ENCODE assay signal across 27 mouse cellular contexts in genomic region chr10:7802519-7803140, GRCm38 (mm10). TPM values are rescaled to one million over a fixed set of nuclear protein-coding genes. Genes with fewer than 3 reads are reported as not detected.
DNase-seq lines count a peak whose midpoint lies in the region; ATAC-seq and TF ChIP-seq lines count a peak whose summit lies in the region.
"Had no signal": no experiment of that assay in that cellular context is flagged by ENCODE, and none has a peak within 500 bp of the region (broad histone marks: within the 10 kb centered on the region; RNA-seq: fewer than 3 reads in every experiment).

No protein-coding gene starts in this region.

- DNase-seq in 416B (ENCODE audit: low read depth) (peak; percentile 81), CH12.LX (ENCODE audit: extremely low read depth) (no peak)
- no peak for DNase-seq in thymus, postnatal 25 days
- no peak for DNase-seq in ovary, postnatal 14 days (ENCODE audit: low spot score)
- no peak for DNase-seq in heart, adult 18-20 months
- DNase-seq in spleen, postnatal 10 days (ENCODE audit: low spot score in 2 of 2), result no peak
- DNase-seq: adrenal gland, adult 8-10 months; adrenal gland, postnatal 14 days; adrenal gland, postnatal 36 days; B cell, adult 2 months; cerebellum, adult 11-12 months; cerebellum, adult 2 months; cerebellum, adult 9-10 months; cerebellum, postnatal 10 days; cerebellum, postnatal 25 days had no signal

- in situ Hi-C loops in CH12.LX (cut with MboI; ENCODE audit: low pct_ligation_motif_present, low pct_unique_long_range_greater_than_20kb, low sequenced_read_pairs), result no loop called here

- peaks cover 49 to 86% of the 10 kb centered on the region in 2 experiments for H3K36me3 ChIP-seq in CH12.LX (replicated peaks in 1 of 2; ENCODE audit: control insufficient read depth in 1 of 2, insufficient read depth in 1 of 2, low read length in 1 of 2)

- no peak overlapping the region for H3K4me2 ChIP-seq in CH12.LX (ENCODE audit: insufficient read depth, low read depth, poor library complexity, severe bottlenecking)
- H3K4me2 ChIP-seq: embryonic facial prominence, embryonic 13.5 days; embryonic facial prominence, embryonic 15.5 days; forebrain, embryonic 12.5 days had no signal

- no peak overlapping the region for H3K4me3 ChIP-seq in CH12.LX (replicated peaks in 1 of 3; ENCODE audit: low read depth in 2 of 3, low read length in 2 of 3, poor library complexity in 1 of 3)
- H3K4me3 ChIP-seq: embryonic facial prominence, embryonic 13.5 days; embryonic facial prominence, embryonic 15.5 days; erythroblast, embryonic 14.5 days; forebrain, embryonic 10.5 days; forebrain, embryonic 12.5 days had no signal

- no peak for TF ChIP-seq RAD21 in CH12.LX (IDR thresholded peaks at IDR 0.05; ENCODE audit: low read depth, low read length)

- dilution Hi-C loops in CH12.LX (cut with MboI; ENCODE audit: extremely low pct_ligation_motif_present, extremely low pct_unique_long_range_greater_than_20kb, low sequenced_read_pairs), result no loop called here

- ATAC-seq in granulocyte monocyte progenitor cell, adult 5-6 weeks (replicated peaks; ENCODE audit: poor library complexity, severe bottlenecking), result peak; percentile 68
- peak; percentile 80 for ATAC-seq in megakaryocyte, adult 5-6 weeks (ENCODE audit: poor library complexity, severe bottlenecking)
- ATAC-seq: activated CD4-positive, CD25-positive, alpha-beta regulatory T cell, adult 4 months; CD4-positive, CD25-positive, alpha-beta regulatory T cell, adult 4 months; forebrain, embryonic 14.5 days; forebrain, embryonic 16.5 days; Patski had no signal

- H3K4me1 ChIP-seq in CH12.LX (ENCODE audit: control insufficient read depth in 1 of 2, insufficient read depth in 2 of 2), result peaks cover 0 to 3% of the 10 kb centered on the region in 2 experiments; a peak in 1 of 4 replicates
- H3K4me1 ChIP-seq: embryonic facial prominence, embryonic 13.5 days; embryonic facial prominence, embryonic 15.5 days; forebrain, embryonic 10.5 days; forebrain, embryonic 12.5 days had no signal

- no peaks in the 10 kb centered on the region for H3K9me3 ChIP-seq in CH12.LX (replicated peaks; ENCODE audit: low read length)
- H3K9me3 ChIP-seq: embryonic facial prominence, embryonic 13.5 days; embryonic facial prominence, embryonic 15.5 days; forebrain, embryonic 10.5 days; forebrain, embryonic 12.5 days had no signal

- no peak for TF ChIP-seq POLR2A in CH12.LX (IDR thresholded peaks at IDR 0.05; ENCODE audit: low read depth, low read length)

- no peak overlapping the region for H3K27ac ChIP-seq in CH12.LX (ENCODE audit: insufficient read depth, low read depth)
- H3K27ac ChIP-seq: embryonic facial prominence, embryonic 13.5 days; embryonic facial prominence, embryonic 15.5 days; forebrain, embryonic 10.5 days; forebrain, embryonic 12.5 days had no signal

- no peak for TF ChIP-seq EP300 in CH12.LX (IDR thresholded peaks at IDR 0.05; ENCODE audit: low read length)

- H3K27me3 ChIP-seq in CH12.LX (replicated peaks), result no peaks in the 10 kb centered on the region
- H3K27me3 ChIP-seq: embryonic facial prominence, embryonic 13.5 days; embryonic facial prominence, embryonic 15.5 days; forebrain, embryonic 12.5 days; Patski had no signal

- no peak overlapping the region for H3K9ac ChIP-seq in CH12.LX (ENCODE audit: insufficient read depth, low read depth)
- H3K9ac ChIP-seq: embryonic facial prominence, embryonic 13.5 days; embryonic facial prominence, embryonic 15.5 days; forebrain, embryonic 12.5 days had no signal

- H3K79me2 ChIP-seq in CH12.LX (replicated peaks; ENCODE audit: control insufficient read depth, extremely low read depth, insufficient read depth, poor library complexity, severe bottlenecking), result peaks cover 2% of the 10 kb centered on the region; the same call in 1 of the 2 replicates

- no peak for TF ChIP-seq CTCF in CH12.LX (conservative IDR thresholded peaks at IDR 0.05 in 1 of 2, IDR thresholded peaks at IDR 0.05 in 1 of 2; ENCODE audit: low read depth in 2 of 2, low read length in 2 of 2)

TF ChIP-seq in CH12.LX, 34 proteins besides CTCF, POLR2A, EP300 and RAD21:
- TF ChIP-seq JUND (conservative IDR thresholded peaks at IDR 0.05; ENCODE audit: low read depth, low read length) (no peak), ZMIZ1 (IDR thresholded peaks at IDR 0.05; ENCODE audit: low read depth, low read length) (no peak), POLR2AphosphoS2 (IDR thresholded peaks at IDR 0.05; ENCODE audit: low read depth, low read length) (no peak), BHLHE40 (IDR thresholded peaks at IDR 0.05; ENCODE audit: low read depth, low read length) (no peak), ZNF384 (IDR thresholded peaks at IDR 0.05; ENCODE audit: low read depth, low read length) (peak; percentile 77), MXI1 (IDR thresholded peaks at IDR 0.05; ENCODE audit: low read depth, low read length) (no peak), ETS1 (conservative IDR thresholded peaks at IDR 0.05; ENCODE audit: low read depth, low read length) (no peak), MEF2A (IDR thresholded peaks at IDR 0.05; ENCODE audit: borderline replicate concordance, low read depth, low read length) (peak; percentile 14; the same call in 1 of the 2 replicates)

RNA-seq across cellular contexts. Expression of gene Ppil4, which starts 9.9 kb away (rescaled TPM):
- total RNA-seq in CH12.LX (2012; rRNA removed) (26.4 and 30.9 TPM in 2 replicates), CH12.LX (2014; rRNA removed) (41.5 and 51.1 TPM in 2 replicates)
- 43.6 and 45.9 TPM in 2 replicates for polyA plus RNA-seq in CH12.LX (2012; ENCODE audit: insufficient read length, low read depth)
- total RNA-seq in granulocyte monocyte progenitor cell, adult 5-6 weeks (2014; fragmentation: Nextera tagmentation), result 32.8 and 38.8 TPM in 2 replicates
- total RNA-seq in granulocyte monocyte progenitor cell, adult 5-6 weeks (2017), result 79.6 and 88.6 TPM in 2 replicates
- total RNA-seq in megakaryocyte, adult 5-6 weeks (2015), result 36.4 and 39.4 TPM in 2 replicates
- total RNA-seq in megakaryocyte, adult 5-6 weeks (2017), result 73.5 and 79.8 TPM in 2 replicates
- 10 to 100 TPM; 11.7 to 15.0 TPM for total RNA-seq in heart, adult 18-20 months (2021)

RNA-seq across cellular contexts. Expression of gene Ginm1, which starts 10.0 kb away (rescaled TPM):
- 11.7 and 12.7 TPM in 2 replicates for total RNA-seq in CH12.LX (2012; rRNA removed)
- 33.9 and 38.2 TPM in 2 replicates for total RNA-seq in CH12.LX (2014; rRNA removed)
- polyA plus RNA-seq in CH12.LX (2012; ENCODE audit: insufficient read length, low read depth), result 22.5 and 27.3 TPM in 2 replicates
- 30.5 and 32.2 TPM in 2 replicates for total RNA-seq in granulocyte monocyte progenitor cell, adult 5-6 weeks (2014; fragmentation: Nextera tagmentation)
- 40.5 and 57.9 TPM in 2 replicates for total RNA-seq in granulocyte monocyte progenitor cell, adult 5-6 weeks (2017)
- total RNA-seq in megakaryocyte, adult 5-6 weeks (2015), result 47.8 and 54.0 TPM in 2 replicates
- total RNA-seq in megakaryocyte, adult 5-6 weeks (2017), result 58.8 and 74.6 TPM in 2 replicates
- total RNA-seq in heart, adult 18-20 months (2021), result 100 to 1,000 TPM in 1 of 2 experiments, 10 to 100 TPM in 1; 91.2 to 103 TPM

RNA-seq across cellular contexts. Expression of gene Zc3h12d, which starts 29.6 kb away (rescaled TPM):
- total RNA-seq in CH12.LX (2012; rRNA removed), result 13.4 and 16.3 TPM in 2 replicates
- 10.7 and 11.8 TPM in 2 replicates for total RNA-seq in CH12.LX (2014; rRNA removed)
- polyA plus RNA-seq in CH12.LX (2012; ENCODE audit: insufficient read length, low read depth), result 22.5 and 28.0 TPM in 2 replicates
- not detected in 2 replicates for total RNA-seq in granulocyte monocyte progenitor cell, adult 5-6 weeks (2014; fragmentation: Nextera tagmentation)
- 0.30 and 0.36 TPM in 2 replicates for total RNA-seq in granulocyte monocyte progenitor cell, adult 5-6 weeks (2017)
- 5.3 and 7.3 TPM in 2 replicates for total RNA-seq in megakaryocyte, adult 5-6 weeks (2015)
- total RNA-seq in megakaryocyte, adult 5-6 weeks (2017), result 9.3 and 11.3 TPM in 2 replicates
- 1 to 10 TPM in 1 of 2 experiments, under 1 TPM in 1; 0.15 to 1.0 TPM for total RNA-seq in heart, adult 18-20 months (2021)
- polyA plus RNA-seq: erythroblast, embryonic 14.5 days; forebrain, embryonic 12.5 days; forebrain, embryonic 14.5 days; Patski had no signal
